Comparison of ENCODE assay signal across 19 mouse cellular contexts in genomic region chr5:20363216-20363615, GRCm38 (mm10).
DNase-seq lines count a peak whose midpoint lies in the region; ATAC-seq and TF ChIP-seq lines count a peak whose summit lies in the region.
"Had no signal": no experiment of that assay in that cellular context is flagged by ENCODE, and none has a peak within 500 bp of the region (broad histone marks: within the 10 kb centered on the region; RNA-seq: fewer than 3 reads in every experiment).

No protein-coding gene starts in this region.

- H3K9ac ChIP-seq in midbrain, postnatal 0 days (replicated peaks; ENCODE audit: low read length, poor library complexity, severe bottlenecking) = no peak overlapping the region
- H3K9ac ChIP-seq in midbrain, embryonic 13.5 days (replicated peaks) = no peak overlapping the region
- no peak overlapping the region for H3K9ac ChIP-seq in hindbrain, embryonic 14.5 days
- H3K9ac ChIP-seq: limb, embryonic 12.5 days; liver, embryonic 14.5 days; midbrain, embryonic 12.5 days; neural tube, embryonic 12.5 days had no signal

- 0 out of 2 replicates have a peak overlapping the region, but pooled peaks have one; percentile 18 for H3K27ac ChIP-seq in midbrain, postnatal 0 days (ENCODE audit: low read depth, low read length)
- no peak overlapping the region for H3K27ac ChIP-seq in midbrain, embryonic 13.5 days
- no peak overlapping the region for H3K27ac ChIP-seq in hindbrain, embryonic 14.5 days
- H3K27ac ChIP-seq: limb, embryonic 12.5 days; liver, embryonic 14.5 days; midbrain, embryonic 12.5 days; neural tube, embryonic 12.5 days; stomach, postnatal 0 days had no signal

- no peak for ATAC-seq in midbrain, postnatal 0 days (ENCODE audit: low FRiP score)
- ATAC-seq in midbrain, embryonic 13.5 days = no peak
- no peak for ATAC-seq in hindbrain, embryonic 14.5 days (ENCODE audit: low FRiP score)

- H3K9me3 ChIP-seq in midbrain, postnatal 0 days (ENCODE audit: low read length) = no peaks in the 10 kb centered on the region
- H3K9me3 ChIP-seq in midbrain, embryonic 13.5 days = no peaks in the 10 kb centered on the region
- no peaks in the 10 kb centered on the region for H3K9me3 ChIP-seq in hindbrain, embryonic 14.5 days (ENCODE audit: control insufficient read depth, low read length)
- H3K9me3 ChIP-seq: limb, embryonic 12.5 days; midbrain, embryonic 12.5 days; neural tube, embryonic 12.5 days had no signal

- no peaks in the 10 kb centered on the region for H3K27me3 ChIP-seq in midbrain, postnatal 0 days (ENCODE audit: insufficient read depth, low read length)
- no peaks in the 10 kb centered on the region for H3K27me3 ChIP-seq in midbrain, embryonic 13.5 days
- H3K27me3 ChIP-seq in hindbrain, embryonic 14.5 days (ENCODE audit: control insufficient read depth, insufficient read depth, low read length) = no peaks in the 10 kb centered on the region
- H3K27me3 ChIP-seq: limb, embryonic 12.5 days; midbrain, embryonic 12.5 days; neural tube, embryonic 12.5 days had no signal

- peak; percentile 20 for DNase-seq in layer of hippocampus, adult 11-12 months (ENCODE audit: low spot score)
- no peak for DNase-seq in layer of hippocampus, postnatal 10 days (ENCODE audit: low spot score in 2 of 2)
- DNase-seq in midbrain, postnatal 0 days (ENCODE audit: low spot score) = no peak
- peak; percentile 24 to 37 for DNase-seq in layer of hippocampus, adult 8-10 months (ENCODE audit: low spot score in 2 of 2)
- DNase-seq in telencephalon, adult 2 months (ENCODE audit: low read depth, low spot score) = peak; percentile 68
- DNase-seq in hindbrain, embryonic 14.5 days (ENCODE audit: low spot score) = no peak
- DNase-seq: cerebellum, adult 18-20 months; gastrocnemius, postnatal 14 days; heart, postnatal 14 days; kidney, adult 8-10 months; kidney, postnatal 36 days; lung, postnatal 4 days; thymus, postnatal 4 days had no signal

- H3K4me3 ChIP-seq in midbrain, postnatal 0 days (ENCODE audit: low read depth, low read length) = no peak overlapping the region
- H3K4me3 ChIP-seq in midbrain, embryonic 13.5 days (replicated peaks) = no peak overlapping the region
- H3K4me3 ChIP-seq in hindbrain, embryonic 14.5 days (replicated peaks; ENCODE audit: low read length) = no peak overlapping the region
- H3K4me3 ChIP-seq: limb, embryonic 12.5 days; midbrain, embryonic 12.5 days; neural tube, embryonic 12.5 days had no signal

- 44% methylated on average over 5 of the region's 5 CpGs for WGBS in midbrain, postnatal 0 days
- WGBS in midbrain, embryonic 13.5 days = 66% methylated on average over 5 of the region's 5 CpGs
- WGBS in hindbrain, embryonic 14.5 days = 71% methylated on average over 5 of the region's 5 CpGs

- TF ChIP-seq CTCF in midbrain, postnatal 0 days (IDR thresholded peaks at IDR 0.05) = no peak

- H3K4me1 ChIP-seq in midbrain, postnatal 0 days (ENCODE audit: insufficient read depth, low read length) = no peaks in the 10 kb centered on the region; the same call in 1 of the 2 replicates
- peaks cover 7% of the 10 kb centered on the region; the same call in 1 of the 2 replicates for H3K4me1 ChIP-seq in midbrain, embryonic 13.5 days (replicated peaks)
- no peaks in the 10 kb centered on the region for H3K4me1 ChIP-seq in hindbrain, embryonic 14.5 days (replicated peaks; ENCODE audit: control insufficient read depth, insufficient read depth, low read length)
- H3K4me1 ChIP-seq: limb, embryonic 12.5 days; neural tube, embryonic 12.5 days had no signal

- H3K36me3 ChIP-seq in midbrain, postnatal 0 days (ENCODE audit: insufficient read depth, low read length) = no peaks in the 10 kb centered on the region
- no peaks in the 10 kb centered on the region for H3K36me3 ChIP-seq in midbrain, embryonic 13.5 days
- H3K36me3 ChIP-seq in hindbrain, embryonic 14.5 days (replicated peaks; ENCODE audit: control insufficient read depth, insufficient read depth) = no peaks in the 10 kb centered on the region
- H3K36me3 ChIP-seq: limb, embryonic 12.5 days; midbrain, embryonic 12.5 days; neural tube, embryonic 12.5 days had no signal

- H3K4me2 ChIP-seq in midbrain, postnatal 0 days (ENCODE audit: low read depth, low read length, poor library complexity, severe bottlenecking) = no peak overlapping the region
- no peak overlapping the region for H3K4me2 ChIP-seq in midbrain, embryonic 13.5 days (replicated peaks)
- no peak overlapping the region for H3K4me2 ChIP-seq in hindbrain, embryonic 14.5 days (replicated peaks)
- H3K4me2 ChIP-seq: limb, embryonic 12.5 days; midbrain, embryonic 12.5 days; neural tube, embryonic 12.5 days had no signal

Comparison
In these comparisons a context has a peak if more than half of its experiments do, and no peak if none do; other contexts are left out.
1. DNase-seq: peak in layer of hippocampus, adult 11-12 months (single experiment), layer of hippocampus, adult 8-10 months (2 of 2) and telencephalon, adult 2 months (single experiment); none in layer of hippocampus, postnatal 10 days (0 of 2), midbrain, postnatal 0 days (single experiment) and hindbrain, embryonic 14.5 days (single experiment).